Mouse (Mus musculus) inflammation-experienced regulatory T-cells, adult 16 weeks (primary cell): ENCODE results near the gene Upp2. TPM values are rescaled to one million over a fixed set of nuclear protein-coding genes. Genes with fewer than 3 reads are reported as not detected.

ENCODE experiments used
- polyA plus RNA-seq: library from polyadenylated mRNA; unstranded; fragments of 100-300 nt; shearing (Covaris generic); gene quantifications from one replicate; pipeline ENCODE4 v1.2.1, GENCODE M21; 2017

Upp2 gene
- not detected for polyA plus RNA-seq

GRCm38 (mm10) chr2:58567066-58567810 is at the start of gene Upp2, which contains the start of gene Acvr1:
Gene Upp2 (plus strand): TSS chr2:58567298.
Gene Acvr1 (minus strand): TSS chr2:58567157.

Other genes with a start within 250 kb of the Upp2 start
- gene Acvr1c, start 209.4 kb upstream of the Upp2 start, polyA plus RNA-seq, result 0.12 TPM
- not detected for gene Gm17409, start 97.2 kb upstream of the Upp2 start, polyA plus RNA-seq
- 0.20 TPM for gene Acvr1, start 141 bp upstream of the Upp2 start, polyA plus RNA-seq